Mouse (Mus musculus) layer of hippocampus, postnatal 25 days (tissue): Measurements from ENCODE around the gene Gpx4. TPM values are rescaled to one million over a fixed set of nuclear protein-coding genes. Genes with fewer than 3 reads are reported as not detected.

Experiments
- DNase-seq, 2 experiments: peaks; one replicate each; pipeline ENCODE4 v3.0.0; 2022; ENCODE audit warnings: mixed read lengths in 2 of 2, low spot score in 1 of 2; ENCODE audit errors: extremely low spot score in 1 of 2
- total RNA-seq, 2 experiments: library from RNA; stranded (reverse); gene quantifications; 2 replicates each; pipeline ENCODE4 v1.2.3; 2021

Gene Gpx4
- total RNA-seq, 2 experiments from 2014 or later = 486 to 515 TPM

- DNase-seq = no peak
Measured at GRCm38 (mm10) chr10:80098630-80099029, 51.7 kb downstream of the Gpx4 start.

DNA sequence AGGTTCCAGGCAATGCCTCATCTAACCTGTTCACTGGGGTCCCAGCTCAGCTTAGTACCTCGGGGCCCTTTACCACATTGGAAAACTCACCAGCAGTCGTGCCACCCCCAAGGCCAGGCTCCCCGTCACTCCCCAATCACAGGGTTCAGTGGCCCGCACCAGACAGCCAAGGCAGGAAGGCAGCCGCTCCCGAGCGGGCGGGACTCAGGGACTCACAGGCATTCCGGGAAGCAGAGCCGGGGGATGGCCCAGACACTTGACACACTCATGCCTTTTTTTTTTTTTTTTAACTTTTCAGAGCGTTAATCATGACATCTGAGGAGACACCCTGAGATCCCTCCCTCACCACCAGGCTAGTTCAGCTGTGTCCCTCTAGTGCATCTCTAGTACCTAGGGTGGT, 54.0 kb downstream of the Gpx4 start:
- DNase-seq = no peak

- DNase-seq = peak; percentile 70 to 76
Measured at GRCm38 (mm10) chr10:80102216-80102915, 55.4 kb downstream of the Gpx4 start.

DNA sequence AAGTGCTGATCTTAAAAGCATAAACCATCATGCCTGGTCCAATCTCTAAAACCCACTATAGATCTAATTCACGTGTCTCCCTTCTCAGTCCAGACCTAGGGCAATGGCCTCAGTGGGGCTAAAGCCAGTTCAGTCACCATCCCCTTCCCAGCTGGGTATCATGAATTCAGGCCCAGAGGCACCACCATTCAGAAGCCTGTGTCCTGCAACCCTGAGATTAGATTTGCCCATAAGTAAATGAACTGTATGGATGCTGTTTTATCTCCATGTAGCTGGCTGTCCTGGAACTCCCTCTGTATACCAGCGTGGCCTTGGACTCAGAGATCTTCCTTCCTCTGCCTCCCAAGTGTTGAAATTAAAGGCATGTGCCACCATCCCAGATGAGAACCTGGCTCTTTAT, 56.1 kb downstream of the Gpx4 start:
- DNase-seq = no peak

DNA sequence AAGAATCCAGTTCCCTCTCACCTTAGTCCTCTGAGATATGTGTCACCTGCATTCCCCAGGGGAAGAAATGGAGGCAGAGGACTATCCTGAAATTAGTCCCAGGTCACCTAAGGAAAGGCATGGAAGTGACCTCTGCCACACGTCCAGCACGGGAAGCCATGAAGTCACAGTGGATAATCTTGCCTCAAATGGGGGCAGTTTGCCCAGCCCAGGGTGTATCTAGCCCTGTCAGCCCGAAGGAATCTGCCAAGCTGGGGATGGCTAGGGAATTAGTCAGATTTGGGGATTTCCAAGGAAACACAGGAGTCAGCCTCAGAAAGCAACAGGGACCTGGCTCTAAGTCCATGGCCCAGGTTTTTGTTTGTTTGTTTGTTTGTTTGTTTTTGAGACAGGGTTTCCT, 57.2 kb downstream of the Gpx4 start:
- DNase-seq = no peak

- DNase-seq = no peak
Measured at GRCm38 (mm10) chr10:80105460-80105859, 58.5 kb downstream of the Gpx4 start, which contains the start of gene Sbno2. TSS of gene Sbno2 (minus strand) at chr10:80105571.

GRCm38 (mm10) chr10:80105926-80106325, 59.0 kb downstream of the Gpx4 start:
- DNase-seq = no peak

Other genes with a start within 250 kb of the Gpx4 start
- under 1 TPM; 0.66 to 0.89 TPM for gene Misp, start 226.2 kb upstream of the Gpx4 start, total RNA-seq
- gene Ptbp1, start 192.7 kb upstream of the Gpx4 start, total RNA-seq = 10 to 100 TPM; 44.0 to 66.0 TPM
- 1 to 10 TPM; 1.1 to 1.4 TPM for gene Prtn3, start 172.7 kb upstream of the Gpx4 start, total RNA-seq
- 10 to 100 TPM; 32.4 to 34.4 TPM for gene Plppr3, start 172.5 kb upstream of the Gpx4 start, total RNA-seq
- gene Elane, start 160.9 kb upstream of the Gpx4 start, total RNA-seq = not detected
- not detected for gene Cfd, start 156.3 kb upstream of the Gpx4 start, total RNA-seq
- 10 to 100 TPM; 55.5 to 56.2 TPM for gene Med16, start 138.2 kb upstream of the Gpx4 start, total RNA-seq
- not detected for gene Gm26602, start 136.3 kb upstream of the Gpx4 start, total RNA-seq
- gene Kiss1r, start 130.2 kb upstream of the Gpx4 start, total RNA-seq = 1 to 10 TPM; 6.6 to 6.7 TPM
- 100 to 1,000 TPM; 428 to 450 TPM for gene R3hdm4, start 126.0 kb upstream of the Gpx4 start, total RNA-seq
- gene Arid3a, start 120.1 kb upstream of the Gpx4 start, total RNA-seq = 1 to 10 TPM; 4.6 to 6.9 TPM
- 10 to 100 TPM; 42.9 to 45.8 TPM for gene Wdr18, start 87.0 kb upstream of the Gpx4 start, total RNA-seq
- gene Grin3b, start 76.5 kb upstream of the Gpx4 start, total RNA-seq = under 1 TPM; 0.12 to 0.15 TPM
- gene Tmem259, start 62.8 kb upstream of the Gpx4 start, total RNA-seq = 100 to 1,000 TPM; 125 to 131 TPM
- 1 to 10 TPM; 5.8 to 6.0 TPM for gene Cnn2, start 58.6 kb upstream of the Gpx4 start, total RNA-seq
- gene Abca7, start 50.7 kb upstream of the Gpx4 start, total RNA-seq = 10 to 100 TPM in 1 of 2 experiments, 1 to 10 TPM in 1; 9.6 to 10.2 TPM
- gene Arhgap45, start 30.5 kb upstream of the Gpx4 start, total RNA-seq = 1 to 10 TPM; 3.3 to 4.3 TPM
- 10 to 100 TPM; 86.6 to 91.0 TPM for gene Polr2e, start 7.4 kb upstream of the Gpx4 start, total RNA-seq
- 10 to 100 TPM; 14.5 to 22.0 TPM for gene Sbno2, start 58.4 kb downstream of the Gpx4 start, total RNA-seq
- gene Stk11, start 68.6 kb downstream of the Gpx4 start, total RNA-seq = 10 to 100 TPM; 89.1 to 94.3 TPM
- 100 to 1,000 TPM; 338 to 391 TPM for gene Atp5d, start 91.5 kb downstream of the Gpx4 start, total RNA-seq
- gene Cbarp, start 93.7 kb downstream of the Gpx4 start, total RNA-seq = 100 to 1,000 TPM; 399 to 401 TPM
- gene Midn, start 101.1 kb downstream of the Gpx4 start, total RNA-seq = 10 to 100 TPM; 61.4 to 82.4 TPM
- gene Cirbp, start 118.8 kb downstream of the Gpx4 start, total RNA-seq = 10 to 100 TPM; 69.5 to 97.5 TPM
- 1 to 10 TPM; 5.8 to 6.2 TPM for gene 1600002K03Rik, start 125.8 kb downstream of the Gpx4 start, total RNA-seq
- 10 to 100 TPM; 11.9 to 12.7 TPM for gene Efna2, start 132.3 kb downstream of the Gpx4 start, total RNA-seq
- gene Mum1, start 179.3 kb downstream of the Gpx4 start, total RNA-seq = 10 to 100 TPM; 39.5 to 48.9 TPM
- 100 to 1,000 TPM; 196 to 223 TPM for gene Ndufs7, start 202.0 kb downstream of the Gpx4 start, total RNA-seq
- 10 to 100 TPM; 43.1 to 54.7 TPM for gene Gamt, start 213.8 kb downstream of the Gpx4 start, total RNA-seq
- gene Dazap1, start 214.3 kb downstream of the Gpx4 start, total RNA-seq = 10 to 100 TPM; 76.8 to 91.2 TPM
- gene Rps15, start 245.3 kb downstream of the Gpx4 start, total RNA-seq = 100 to 1,000 TPM; 790 to 900 TPM
- gene Apc2, start 248.8 kb downstream of the Gpx4 start, total RNA-seq = 100 to 1,000 TPM; 101 to 115 TPM